In genomic region chr19:60379030-60379605, GRCm38 (mm10) we compare ENCODE assay signal across 23 mouse cellular contexts.
DNase-seq lines count a peak whose midpoint lies in the region; ATAC-seq and TF ChIP-seq lines count a peak whose summit lies in the region.
"Had no signal": no experiment of that assay in that cellular context is flagged by ENCODE, and none has a peak within 500 bp of the region (broad histone marks: within the 10 kb centered on the region; RNA-seq: fewer than 3 reads in every experiment).

No protein-coding gene starts in this region.

- DNase-seq in MEL (ENCODE audit: low read depth, low spot score), result no peak
- DNase-seq in cerebellum, adult 18-20 months, result no peak
- DNase-seq in left cerebral cortex, adult 8-10 months (ENCODE audit: low spot score in 2 of 2), result no peak
- DNase-seq: adrenal gland, adult 2 months; adrenal gland, postnatal 14 days; B cell, adult 2 months; cerebellum, adult 11 months; cerebellum, adult 9-10 months; cerebellum, postnatal 14 days; gastrocnemius, adult 2 months; gastrocnemius, postnatal 14 days; heart, adult 11 months had no signal

- H3K4me1 ChIP-seq in MEL (ENCODE audit: control insufficient read depth in 1 of 2, insufficient read depth in 2 of 2, low read length in 2 of 2), result no peaks in the 10 kb centered on the region
- H3K4me1 ChIP-seq in liver, embryonic 12.5 days, result peaks cover 13% of the 10 kb centered on the region
- peaks cover 13% of the 10 kb centered on the region for H3K4me1 ChIP-seq in liver, embryonic 15.5 days (replicated peaks)
- H3K4me1 ChIP-seq: forebrain, embryonic 13.5 days; hindbrain, embryonic 12.5 days; hindbrain, embryonic 15.5 days had no signal

- no peaks in the 10 kb centered on the region for H3K9me3 ChIP-seq in MEL (replicated peaks; ENCODE audit: insufficient read depth, low read length)
- H3K9me3 ChIP-seq in liver, embryonic 12.5 days (replicated peaks), result no peaks in the 10 kb centered on the region
- no peaks in the 10 kb centered on the region for H3K9me3 ChIP-seq in liver, embryonic 15.5 days (replicated peaks)
- H3K9me3 ChIP-seq: forebrain, embryonic 10.5 days; forebrain, embryonic 13.5 days; G1E; hindbrain, embryonic 12.5 days; hindbrain, embryonic 15.5 days had no signal

- no peak overlapping the region for H3K4me2 ChIP-seq in liver, embryonic 12.5 days
- no peak overlapping the region for H3K4me2 ChIP-seq in liver, embryonic 15.5 days
- H3K4me2 ChIP-seq: forebrain, embryonic 13.5 days; heart, embryonic 11.5 days; hindbrain, embryonic 12.5 days; hindbrain, embryonic 15.5 days had no signal

- TF ChIP-seq RAD21 in MEL (IDR thresholded peaks at IDR 0.05; ENCODE audit: low read depth, low read length), result no peak

- H3K27me3 ChIP-seq in MEL (ENCODE audit: control insufficient read depth in 1 of 2, insufficient read depth in 2 of 2, low read length in 2 of 2), result peaks cover 3 to 7% of the 10 kb centered on the region in 2 experiments; a peak in 2 of 4 replicates
- H3K27me3 ChIP-seq in liver, embryonic 12.5 days (replicated peaks), result no peaks in the 10 kb centered on the region
- H3K27me3 ChIP-seq in liver, embryonic 15.5 days, result no peaks in the 10 kb centered on the region
- H3K27me3 ChIP-seq: CH12.LX; forebrain, embryonic 13.5 days; hindbrain, embryonic 12.5 days; hindbrain, embryonic 15.5 days had no signal

- H3K4me3 ChIP-seq in MEL (ENCODE audit: control insufficient read depth in 1 of 2, insufficient read depth in 1 of 2, low read depth in 2 of 2, low read length in 2 of 2), result no peak overlapping the region
- no peak overlapping the region for H3K4me3 ChIP-seq in liver, embryonic 12.5 days
- H3K4me3 ChIP-seq in liver, embryonic 15.5 days (replicated peaks), result no peak overlapping the region
- H3K4me3 ChIP-seq: forebrain, embryonic 10.5 days; forebrain, embryonic 13.5 days; gastrocnemius, adult 2 months; hindbrain, embryonic 12.5 days; hindbrain, embryonic 15.5 days had no signal

- no peaks in the 10 kb centered on the region for H3K79me2 ChIP-seq in MEL (ENCODE audit: control insufficient read depth, insufficient read depth, low read length, poor library complexity)

- WGBS in liver, embryonic 12.5 days (ENCODE audit: insufficient replicate concordance), result 49% methylated on average over 2 of the region's 2 CpGs
- whole genome bisulfite sequencing in liver, embryonic 15.5 days (ENCODE audit: insufficient replicate concordance), result 45% methylated on average over 2 of the region's 2 CpGs

- TF ChIP-seq CTCF in MEL (IDR thresholded peaks at IDR 0.05 in 2 of 3, conservative IDR thresholded peaks at IDR 0.05 in 1 of 3; ENCODE audit: control insufficient read depth in 1 of 3, insufficient read depth in 1 of 3, low read depth in 2 of 3, low read length in 3 of 3, poor library complexity in 1 of 3, severe bottlenecking in 1 of 3), result no peak

- no peak overlapping the region for H3K27ac ChIP-seq in MEL (ENCODE audit: control insufficient read depth, low read depth, low read length)
- H3K27ac ChIP-seq in liver, embryonic 12.5 days, result no peak overlapping the region
- H3K27ac ChIP-seq in liver, embryonic 15.5 days (replicated peaks), result no peak overlapping the region
- H3K27ac ChIP-seq: forebrain, embryonic 10.5 days; forebrain, embryonic 13.5 days; gastrocnemius, adult 2 months; hindbrain, embryonic 12.5 days; hindbrain, embryonic 15.5 days had no signal

- no peaks in the 10 kb centered on the region for H3K36me3 ChIP-seq in MEL (ENCODE audit: control insufficient read depth in 1 of 2, insufficient read depth in 2 of 2, low read length in 2 of 2)
- no peaks in the 10 kb centered on the region for H3K36me3 ChIP-seq in liver, embryonic 12.5 days
- no peaks in the 10 kb centered on the region for H3K36me3 ChIP-seq in liver, embryonic 15.5 days (replicated peaks)
- H3K36me3 ChIP-seq: forebrain, embryonic 10.5 days; G1E; hindbrain, embryonic 12.5 days; hindbrain, embryonic 15.5 days had no signal

- no peak for TF ChIP-seq EP300 in MEL (IDR thresholded peaks at IDR 0.05; ENCODE audit: low read depth in 1 of 2, low read length in 2 of 2)

- peak; percentile 46 for ATAC-seq in liver, embryonic 12.5 days
- ATAC-seq in liver, embryonic 15.5 days (ENCODE audit: insufficient read depth), result peak; percentile 65
- ATAC-seq in inflammation-experienced regulatory T-cells, adult 6 months, result no peak
- ATAC-seq: forebrain, embryonic 13.5 days; forebrain, embryonic 16.5 days had no signal

- no peak for TF ChIP-seq POLR2A in MEL (IDR thresholded peaks at IDR 0.05; ENCODE audit: control insufficient read depth in 1 of 2, insufficient read depth in 1 of 2, low read depth in 1 of 2, low read length in 2 of 2, poor library complexity in 1 of 2)

- H3K9ac ChIP-seq in MEL (ENCODE audit: control insufficient read depth, low read depth, low read length, poor library complexity, severe bottlenecking), result no peak overlapping the region
- H3K9ac ChIP-seq in liver, embryonic 12.5 days, result no peak overlapping the region
- H3K9ac ChIP-seq in liver, embryonic 15.5 days, result no peak overlapping the region
- H3K9ac ChIP-seq: forebrain, embryonic 13.5 days; hindbrain, embryonic 12.5 days; hindbrain, embryonic 15.5 days had no signal

TF ChIP-seq in MEL, 35 proteins besides CTCF, POLR2A, EP300 and RAD21:
- TF ChIP-seq TBP (IDR thresholded peaks at IDR 0.05; ENCODE audit: low read depth, low read length) (no peak), USF1 (IDR thresholded peaks at IDR 0.05; ENCODE audit: low read depth, low read length) (peak; percentile 36; the same call in 1 of the 2 replicates)
